Mouse (Mus musculus): Measurements from ENCODE around the gene Megf11.

Megf11 gene

GRCm38 (mm10) chr9:64612121-64612983, 226.9 kb downstream of the Megf11 start:
- no peak for DNase-seq

- no peak for DNase-seq
These were observed 227.7 kb downstream of the Megf11 start for GRCm38 (mm10) chr9:64612984-64613649.

GRCm38 (mm10) chr9:64617413-64617812, 232.0 kb downstream of the Megf11 start:
- no peak for DNase-seq

- DNase-seq: no peak
These were observed 233.0 kb downstream of the Megf11 start for GRCm38 (mm10) chr9:64618433-64618832.

GRCm38 (mm10) chr9:64619440-64619839, 234.0 kb downstream of the Megf11 start:
- no peak for DNase-seq

- DNase-seq: no peak
These were observed 235.2 kb downstream of the Megf11 start for GRCm38 (mm10) chr9:64620596-64620995.

GRCm38 (mm10) chr9:64621499-64622296, 236.3 kb downstream of the Megf11 start:
- no peak for DNase-seq

- no peak for DNase-seq
These were observed 237.9 kb downstream of the Megf11 start for GRCm38 (mm10) chr9:64623361-64623760.

GRCm38 (mm10) chr9:64624536-64624935, 239.1 kb downstream of the Megf11 start:
- peak; percentile 69 for DNase-seq

GRCm38 (mm10) chr9:64629802-64630201, 244.4 kb downstream of the Megf11 start:
- DNase-seq: no peak

GRCm38 (mm10) chr9:64633169-64633568, 247.7 kb downstream of the Megf11 start:
- DNase-seq: no peak

- DNase-seq: no peak
These were observed 250.7 kb downstream of the Megf11 start for GRCm38 (mm10) chr9:64636111-64636510.

GRCm38 (mm10) chr9:64636961-64637360, 251.5 kb downstream of the Megf11 start:
- no peak for DNase-seq

- DNase-seq: peak; percentile 73
These were observed 252.8 kb downstream of the Megf11 start for GRCm38 (mm10) chr9:64638250-64638649.

GRCm38 (mm10) chr9:64639664-64640063, 254.2 kb downstream of the Megf11 start:
- peak; percentile 30 for DNase-seq

GRCm38 (mm10) chr9:64644129-64644528, 258.7 kb downstream of the Megf11 start:
- no peak for DNase-seq

GRCm38 (mm10) chr9:64645462-64645861, 260.0 kb downstream of the Megf11 start:
- no peak for DNase-seq

GRCm38 (mm10) chr9:64649393-64649792, 264.0 kb downstream of the Megf11 start:
- DNase-seq: no peak

GRCm38 (mm10) chr9:64649892-64650291, 264.5 kb downstream of the Megf11 start:
- no peak for DNase-seq

- DNase-seq: no peak
These were observed 265.8 kb downstream of the Megf11 start for GRCm38 (mm10) chr9:64651181-64651580.

- DNase-seq: no peak
These were observed 266.3 kb downstream of the Megf11 start for GRCm38 (mm10) chr9:64651689-64652088.

- no peak for DNase-seq
These were observed 266.7 kb downstream of the Megf11 start for GRCm38 (mm10) chr9:64652138-64652537.

- no peak for DNase-seq
These were observed 267.5 kb downstream of the Megf11 start for GRCm38 (mm10) chr9:64652841-64653361.
